Mouse (Mus musculus) heart, adult 18-20 months (tissue): ENCODE results near the gene Cpeb1. TPM values are rescaled to one million over a fixed set of nuclear protein-coding genes. Genes with fewer than 3 reads are reported as not detected.
"Not testable (repeated sequence)": the region's sequence is repeated elsewhere in the genome, so short reads cannot be mapped to it uniquely, and the experiment has no call there.

Experiments used
- DNase-seq, 2 experiments: peaks; one replicate each; pipeline ENCODE4 v3.0.0; 2021 to 2022; ENCODE audit warnings: mixed read lengths in 1 of 2
- long read RNA-seq, 2 experiments: library from polyadenylated mRNA; stranded (forward); transcript quantifications; one replicate each; pipeline ENCODE4 v2.0.0; 2021
- total RNA-seq, 2 experiments: library from RNA; stranded (reverse); gene quantifications; 2 replicates each; pipeline ENCODE4 v1.2.3; 2021

Cpeb1 gene
- 10 to 100 TPM; 18.6 to 20.3 TPM for total RNA-seq
- long read RNA-seq, experiment 1, partial matches to known transcripts, result 1 of 19 reads
- long read RNA-seq, experiment 1, other reads (novel, unspliced or antisense), result 18 of 19 reads
- long read RNA-seq, experiment 2, partial matches to known transcripts, result 0 of 5 reads
- long read RNA-seq, experiment 2, other reads (novel, unspliced or antisense), result 5 of 5 reads

- peak; percentile 81 to 86 for DNase-seq
Observed at GRCm38 (mm10) chr7:81455155-81455651, at the start of gene Cpeb1. TSS of gene Cpeb1 (minus strand) at chr7:81455465.

- no peak for DNase-seq
Observed at GRCm38 (mm10) chr7:81501050-81501449, 45.8 kb upstream of the Cpeb1 start.

DNA sequence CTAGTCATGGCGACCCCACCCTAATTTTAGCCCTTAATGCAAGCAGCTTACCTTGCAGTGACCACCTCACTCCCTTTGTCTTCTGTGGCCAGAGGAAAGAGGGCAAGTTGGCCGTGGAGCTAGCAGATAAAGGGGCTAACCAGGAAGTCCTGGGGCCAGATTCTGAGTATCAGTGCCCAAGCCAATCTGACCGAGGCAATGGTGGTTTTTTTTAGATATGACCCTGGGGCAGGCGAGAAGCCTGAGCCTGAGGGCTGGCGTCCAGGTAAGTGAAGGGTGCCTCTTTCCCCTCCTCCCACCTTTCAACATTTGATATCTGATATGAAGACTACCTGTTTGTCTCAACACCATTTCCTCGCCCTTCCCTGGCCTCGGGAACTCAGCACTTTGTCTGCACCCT is 42.9 kb upstream of the Cpeb1 start, which contains the start of gene BC048679:
BC048679 (minus strand) TSS at position 101 of the 400 bp plus-strand sequence.
- DNase-seq, result no peak

GRCm38 (mm10) chr7:81497171-81497570 is 41.9 kb upstream of the Cpeb1 start:
- no peak for DNase-seq

DNA sequence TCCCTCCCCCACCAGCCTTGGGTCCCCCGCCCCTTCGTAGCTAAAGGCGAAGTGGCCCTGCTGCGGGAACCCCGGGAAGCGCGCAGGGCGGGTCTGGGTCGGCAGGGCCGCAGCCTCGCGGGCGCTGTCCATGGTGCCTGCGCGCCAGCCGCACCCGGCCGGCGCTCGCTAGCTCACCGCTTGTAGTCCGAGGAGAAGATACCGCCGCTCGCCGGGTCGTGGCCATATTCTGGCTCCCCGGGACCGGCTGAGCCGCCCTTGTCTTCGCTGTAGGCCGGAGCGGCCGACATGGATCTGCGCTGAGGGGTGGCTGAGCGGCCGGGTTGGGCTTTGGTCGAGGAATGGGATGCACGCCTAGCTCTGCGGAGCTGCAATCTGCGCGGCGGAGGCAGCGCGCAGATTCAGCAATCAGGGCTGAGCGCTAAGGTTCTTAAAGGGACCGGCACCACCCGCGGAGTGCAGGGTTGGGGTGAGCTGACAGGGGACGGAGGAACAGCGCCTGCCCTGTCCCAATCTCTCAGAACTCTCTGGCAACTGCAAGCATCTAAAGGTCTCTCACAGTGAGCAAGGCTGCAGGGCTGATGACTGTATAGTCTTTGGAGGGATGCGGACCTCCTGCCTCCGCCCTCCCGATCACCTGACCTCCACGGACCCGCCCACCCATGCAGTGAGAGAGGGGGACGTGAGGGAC is 38.2 kb upstream of the Cpeb1 start, which contains the start of gene Ap3b2:
Ap3b2 (minus strand) TSS at position 595 of the 691 bp plus-strand sequence.
- peak; percentile 33 to 53 for DNase-seq

- no peak for DNase-seq
Observed at GRCm38 (mm10) chr7:81492628-81493027, 37.4 kb upstream of the Cpeb1 start.

DNA sequence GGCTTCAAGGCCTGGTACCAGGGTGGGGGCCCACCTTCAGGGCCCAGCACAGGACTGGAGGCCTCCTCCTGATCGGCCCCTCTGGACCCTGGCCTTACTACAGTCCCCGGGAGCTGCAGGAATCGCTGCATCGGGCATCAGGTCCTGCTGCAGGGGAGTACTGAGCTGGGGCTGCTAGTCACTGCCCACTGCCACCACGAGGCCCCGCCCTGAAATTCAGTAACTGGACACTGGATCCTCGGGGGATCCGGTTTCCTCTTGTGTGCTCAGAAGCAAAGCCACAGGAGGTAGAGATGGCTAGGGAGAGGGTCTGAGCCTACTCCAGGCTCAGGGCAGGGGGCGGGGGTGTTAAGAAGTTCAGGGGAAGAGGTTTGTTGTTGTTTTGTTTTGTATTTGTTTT is 34.4 kb upstream of the Cpeb1 start:
- no peak for DNase-seq

DNA sequence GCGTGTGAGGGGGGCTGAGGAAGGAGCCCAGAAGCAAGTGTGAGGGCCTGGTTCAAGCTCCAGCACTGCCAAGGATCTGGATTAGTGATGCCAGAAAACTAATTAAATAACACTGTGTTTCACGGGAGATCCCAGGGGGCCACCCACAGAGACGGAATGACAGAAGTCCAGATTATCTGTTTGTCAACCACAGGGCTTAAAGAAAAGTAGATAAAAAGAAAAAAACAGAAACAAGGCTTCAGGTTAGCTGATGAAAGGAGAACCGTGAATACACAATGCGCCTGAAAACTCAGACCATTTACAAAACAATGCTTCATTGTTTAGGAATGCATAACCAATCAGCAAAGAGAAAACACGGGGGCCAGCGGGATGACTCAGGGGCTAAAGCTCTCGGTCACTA is 25.5 kb upstream of the Cpeb1 start:
- DNase-seq, result no peak

DNA sequence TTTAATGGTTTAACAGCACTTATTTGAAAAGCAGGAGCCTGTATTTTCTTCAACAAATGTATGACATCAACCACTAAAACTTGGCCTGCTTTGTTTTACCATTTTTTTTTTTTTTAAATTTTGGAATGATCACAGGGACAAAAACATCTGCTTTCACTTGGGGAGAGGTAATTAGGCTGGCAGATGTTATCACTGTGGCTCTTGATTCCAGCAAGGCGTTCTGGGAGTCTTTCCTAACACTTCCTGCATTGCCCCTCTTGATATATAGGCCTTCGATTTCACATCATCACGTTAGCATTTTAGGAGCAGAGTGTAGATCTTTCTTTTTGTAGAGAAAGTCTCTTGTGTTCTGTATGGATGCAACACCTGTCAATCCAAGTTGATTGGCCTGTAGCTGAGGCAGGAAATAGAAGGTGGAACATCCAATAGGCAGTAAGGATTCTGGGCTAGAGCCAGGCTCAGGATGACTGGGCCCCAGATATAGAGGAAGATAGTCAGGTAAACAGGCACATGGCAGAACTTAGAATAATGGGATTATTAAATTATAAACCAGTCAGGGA is 24.3 kb upstream of the Cpeb1 start:
- DNase-seq, result no peak

DNA sequence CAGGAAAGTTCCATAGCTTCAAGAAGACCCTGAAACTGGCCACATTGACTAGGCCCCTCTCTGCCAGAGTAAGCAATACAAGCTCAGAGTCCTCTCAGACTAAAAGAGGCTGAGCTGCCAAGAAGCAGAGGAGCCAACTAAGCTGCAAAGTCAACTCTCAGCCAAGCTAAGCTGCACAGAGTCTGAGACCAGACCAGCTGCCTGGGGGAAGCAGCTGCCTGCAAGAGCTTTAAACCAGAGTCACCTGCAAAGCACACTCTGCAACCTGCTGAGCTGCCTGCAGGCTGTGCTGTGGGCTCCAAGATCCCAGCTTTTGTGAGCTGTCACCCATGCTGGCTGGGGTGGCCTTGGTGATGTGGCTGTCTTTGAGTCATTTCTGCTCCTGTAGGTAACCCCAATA is 23.0 kb upstream of the Cpeb1 start:
- not testable (repeated sequence) for DNase-seq

DNA sequence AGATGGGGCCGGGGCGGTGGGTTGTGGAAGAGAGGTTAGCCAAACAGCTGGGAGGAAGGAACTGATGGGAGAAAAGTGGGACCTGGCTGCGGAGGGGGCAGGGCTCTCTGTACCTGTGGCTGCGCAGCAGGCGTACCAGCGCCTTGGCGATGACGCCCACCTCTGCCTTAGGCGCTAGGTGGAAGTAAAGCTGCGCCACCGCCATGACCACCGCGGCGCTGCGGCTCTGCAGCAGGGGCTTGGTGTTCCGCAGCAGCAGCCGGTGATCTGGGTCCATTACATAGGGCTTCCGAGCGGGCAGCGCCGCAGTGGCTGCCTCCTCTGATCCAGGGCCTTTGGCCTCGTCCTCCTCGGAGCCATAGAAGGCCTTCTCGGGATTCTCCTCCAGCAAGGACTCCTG is 21.6 kb upstream of the Cpeb1 start:
- no peak for DNase-seq

DNA sequence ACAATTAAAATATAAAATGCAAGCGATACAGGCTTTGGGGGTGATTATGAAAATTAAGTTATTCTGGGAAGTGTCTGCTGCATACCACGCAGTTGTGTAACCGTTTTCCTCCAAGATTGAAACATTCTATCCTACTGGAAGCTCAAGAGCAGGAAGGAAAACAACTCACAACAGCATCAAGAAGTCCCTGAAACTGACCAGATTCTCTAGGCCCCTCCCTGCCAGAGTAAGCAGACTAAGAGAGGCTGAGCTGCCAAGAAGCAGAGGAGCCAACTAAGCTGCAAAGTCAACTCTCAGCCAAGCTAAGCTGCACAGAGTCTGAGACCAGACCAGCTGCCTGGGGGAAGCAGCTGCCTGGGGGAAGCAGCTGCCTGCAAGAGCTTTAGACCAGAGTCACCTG is 20.0 kb upstream of the Cpeb1 start:
- no peak for DNase-seq

GRCm38 (mm10) chr7:81464906-81465450 is 9.7 kb upstream of the Cpeb1 start:
- DNase-seq, result no peak

DNA sequence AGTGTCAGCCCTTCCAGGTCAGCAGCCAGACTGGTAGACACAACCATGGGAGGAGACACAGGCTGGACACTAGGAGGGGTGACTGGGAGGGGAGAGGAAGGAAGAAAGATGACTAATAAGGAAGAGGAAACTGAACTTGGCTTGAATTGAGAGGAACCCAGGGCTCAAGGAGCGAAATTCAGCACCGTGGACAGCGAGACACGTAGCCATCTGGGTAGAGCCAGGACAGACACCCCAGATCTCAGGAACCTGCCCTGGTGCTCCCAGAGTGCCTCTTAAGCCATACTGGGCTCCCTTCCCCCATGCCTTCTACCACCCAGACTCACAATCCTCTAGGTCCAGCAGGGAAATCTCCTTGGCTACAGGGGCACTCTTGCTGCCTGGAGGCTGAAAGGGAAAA is 8.9 kb upstream of the Cpeb1 start:
- no peak for DNase-seq

GRCm38 (mm10) chr7:81462815-81463214 is 7.5 kb upstream of the Cpeb1 start:
- DNase-seq, result no peak

DNA sequence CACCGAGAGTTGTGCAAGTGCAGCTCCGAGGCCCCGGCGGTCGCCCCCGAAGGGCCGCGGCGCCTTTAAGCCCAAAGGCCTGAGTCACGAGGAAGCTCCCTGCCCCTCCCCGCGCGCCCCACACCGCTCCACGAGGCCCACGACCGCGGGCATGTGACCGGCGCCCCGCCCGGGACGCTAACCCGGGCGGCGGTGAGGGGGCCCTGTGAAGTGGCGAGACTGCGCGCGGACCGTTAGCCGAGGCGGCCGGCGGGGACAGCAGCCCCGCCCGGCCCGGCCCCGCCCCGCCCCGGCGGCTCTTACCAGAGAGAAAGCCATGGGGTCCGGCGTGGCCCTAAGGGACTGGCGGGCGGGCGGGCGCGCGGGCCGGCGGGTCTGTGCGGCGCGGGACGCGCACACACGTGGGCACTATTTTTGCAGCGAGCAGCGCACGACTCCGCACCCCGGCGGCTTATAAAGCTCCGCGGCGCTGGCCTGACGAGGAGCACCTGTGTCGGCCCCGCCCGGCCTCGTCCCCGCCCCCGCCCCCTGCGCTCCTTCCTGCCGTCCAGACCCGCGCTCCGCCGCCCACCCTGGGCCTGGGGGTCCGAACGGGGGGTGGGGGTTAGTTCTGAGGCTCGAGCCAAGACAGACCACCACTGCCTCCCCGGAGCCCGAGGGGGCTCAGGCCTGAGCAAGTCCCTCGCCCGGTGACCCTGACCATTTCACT is 780 bp downstream of the Cpeb1 start:
- peak; percentile 72 to 75 for DNase-seq

DNA sequence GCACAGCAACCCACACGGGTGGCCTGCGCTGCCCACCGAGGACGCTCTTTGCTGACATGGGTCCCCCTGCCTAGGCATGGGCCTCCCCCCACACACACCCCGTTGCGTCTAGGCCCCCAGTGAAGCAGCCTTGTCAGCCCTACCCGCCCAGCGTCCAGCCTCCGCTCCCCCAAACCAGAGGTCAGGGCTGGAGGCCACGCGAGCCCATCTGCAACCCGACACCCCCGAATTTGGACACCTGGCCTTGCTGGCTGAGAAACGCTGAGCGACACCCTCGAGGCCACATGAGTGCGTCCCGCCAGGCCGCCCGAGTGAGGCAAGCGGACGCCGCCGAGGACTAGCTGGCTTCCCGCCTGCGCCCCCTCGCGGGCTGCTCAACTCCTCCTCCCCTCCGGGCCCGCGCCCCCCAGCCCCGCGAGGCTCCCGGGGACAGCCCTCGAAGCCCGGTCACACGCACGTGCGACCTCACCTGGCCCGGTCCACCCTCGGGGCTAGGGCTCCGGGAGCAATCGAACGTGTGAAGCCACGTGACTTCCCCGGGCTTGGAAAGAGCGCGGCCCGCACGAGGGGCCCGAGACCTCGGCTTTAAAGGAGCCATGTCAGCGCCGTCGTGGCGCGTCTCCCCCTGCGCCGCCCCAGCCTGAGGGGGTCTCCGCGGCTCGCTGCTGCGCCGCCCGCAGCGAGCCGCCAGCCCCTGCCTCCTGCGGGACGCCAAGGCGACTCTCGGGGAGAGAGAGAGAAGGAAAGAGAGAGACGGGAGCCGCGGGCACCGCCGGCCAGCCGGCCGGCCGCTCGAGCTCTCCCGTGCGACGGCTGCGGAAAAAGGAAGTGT is 1.6 kb downstream of the Cpeb1 start:
- DNase-seq, result peak; percentile 48 to 68

DNA sequence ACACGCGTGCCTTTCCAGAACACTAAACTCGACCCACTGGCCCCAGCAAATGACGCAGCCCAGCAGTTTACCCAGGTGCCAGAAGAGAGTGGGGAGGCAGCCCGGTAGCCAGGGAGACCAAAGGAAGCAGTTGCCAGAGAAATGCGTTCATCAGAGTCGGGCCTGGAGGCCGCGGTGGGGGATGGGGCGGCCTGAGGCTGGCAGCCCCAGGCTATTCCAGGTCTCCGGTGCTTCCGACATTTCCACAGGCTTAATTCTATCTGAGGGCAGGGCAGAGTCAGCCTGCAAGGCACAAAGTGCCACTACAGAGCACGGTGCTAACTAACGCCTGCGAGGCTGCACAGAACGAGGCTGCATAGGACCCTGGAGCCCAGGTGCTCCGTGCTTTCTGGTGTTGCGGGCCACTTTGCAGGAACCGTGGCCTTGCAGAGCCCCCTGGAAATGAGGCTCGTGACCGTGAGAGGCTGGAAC is 2.3 kb downstream of the Cpeb1 start:
- DNase-seq, result peak; percentile 53 to 61

DNA sequence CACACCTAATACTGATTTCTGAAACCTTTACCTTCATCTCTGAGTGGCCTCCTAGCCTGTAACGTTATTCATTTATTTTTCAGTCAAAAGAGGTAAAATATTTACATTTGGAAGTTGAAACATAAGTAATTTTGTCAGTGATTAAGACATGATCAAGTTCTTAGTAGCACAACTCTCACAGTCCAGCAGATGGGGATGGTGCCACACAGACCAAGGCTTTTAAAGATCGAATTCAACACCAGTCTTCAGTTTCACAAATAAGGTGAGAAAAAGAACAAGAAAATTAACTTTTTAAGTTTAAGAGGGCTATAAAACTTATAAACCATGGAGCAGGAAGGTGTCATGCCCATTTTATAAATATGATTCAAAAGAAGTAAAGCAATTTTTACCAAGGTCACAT is 56.3 kb downstream of the Cpeb1 start:
- peak in 1 of 2 experiments; percentile 18 for DNase-seq

DNA sequence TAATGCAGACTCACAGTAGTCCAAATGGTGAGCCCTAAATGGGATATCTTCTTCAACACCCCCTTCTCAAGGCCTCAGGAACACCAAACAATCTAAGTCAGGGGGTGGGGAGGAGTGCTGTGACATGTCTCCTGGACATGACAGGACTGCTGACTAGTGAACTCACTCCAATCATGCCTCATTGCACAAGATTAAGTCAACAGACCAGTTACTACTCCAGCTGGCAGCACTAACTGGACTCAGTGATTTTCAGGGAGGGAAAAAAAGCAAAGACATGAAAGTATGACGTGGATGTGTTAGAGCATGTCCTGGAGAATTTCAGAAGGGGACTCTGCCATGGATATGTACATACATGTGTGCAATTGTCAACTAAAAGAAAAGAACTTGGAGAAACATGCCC is 75.9 kb downstream of the Cpeb1 start:
- DNase-seq, result no peak

- peak; percentile 54 to 62 for DNase-seq
Observed at GRCm38 (mm10) chr7:81372337-81372920, 82.8 kb downstream of the Cpeb1 start.
